Mouse (Mus musculus) brain, embryonic 14.5 days (tissue): Measurements from ENCODE around the gene Rasgef1b.

Experiments
- CTCF ChIP-seq: fragments of 200-500 bp; IDR thresholded peaks from 2 replicates; pipeline ENCODE4 v1.5.1; 2012; ENCODE audit warnings: inconsistent platforms, mild to moderate bottlenecking, moderate library complexity, borderline replicate concordance; ENCODE audit not compliant: insufficient read depth, insufficient read length; ENCODE audit errors: extremely low read depth
- POLR2A ChIP-seq: fragments of 200-500 bp; IDR thresholded peaks from 2 replicates; pipeline ENCODE4 v1.6.1; 2012; ENCODE audit warnings: mild to moderate bottlenecking, inconsistent platforms, borderline replicate concordance; ENCODE audit not compliant: poor library complexity, insufficient read depth, insufficient read length, severe bottlenecking; ENCODE audit errors: extremely low read depth

- TF ChIP-seq POLR2A (no peak), CTCF (no peak)
These were observed 559.0 kb downstream of the Rasgef1b start for GRCm38 (mm10) chr5:99169836-99170235.
